Mouse (Mus musculus) stomach, postnatal 0 days (tissue): ENCODE data around the gene Gfpt2. TPM values are rescaled to one million over a fixed set of nuclear protein-coding genes. Genes with fewer than 3 reads are reported as not detected.

Source experiments
- ATAC-seq: fragments of 200-750 bp; cut with Nextera tagmentation; 2 replicates; pipeline ENCODE4 v1.8.0; 2017; ENCODE audit not compliant: low FRiP score, low TSS enrichment
- DNase-seq: peaks from one replicate; pipeline ENCODE4 v3.0.0-alpha.2; 2016; ENCODE audit warnings: low spot score
- H3K27ac ChIP-seq: fragments of 300-500 bp; sonication (generic); replicated peaks from 2 replicates; pipeline ENCODE4 v1.5.1; 2014; ENCODE audit warnings: mild to moderate bottlenecking, control low read depth
- H3K27me3 ChIP-seq: fragments of 300-500 bp; sonication (generic); 2 replicates; pipeline ENCODE4 v1.6.1; 2014; ENCODE audit warnings: low read length; ENCODE audit not compliant: control insufficient read depth, insufficient read depth
- H3K36me3 ChIP-seq: fragments of 300-500 bp; sonication (generic); 2 replicates; pipeline ENCODE4 v1.6.1; 2014; ENCODE audit warnings: low read length, mixed read lengths; ENCODE audit not compliant: control insufficient read depth, insufficient read depth
- H3K4me1 ChIP-seq: fragments of 300-500 bp; sonication (generic); replicated peaks from 2 replicates; pipeline ENCODE4 v1.6.1; 2014; ENCODE audit warnings: antibody characterized with exemption; ENCODE audit not compliant: control insufficient read depth, insufficient read depth
- H3K4me2 ChIP-seq: fragments of 300-500 bp; sonication (generic); replicated peaks from 2 replicates; pipeline ENCODE4 v1.6.1; 2014; ENCODE audit warnings: low read depth, mild to moderate bottlenecking, control low read depth, moderate library complexity
- H3K4me3 ChIP-seq: fragments of 300-500 bp; sonication (generic); 2 replicates; pipeline ENCODE4 v1.5.1; 2014; ENCODE audit warnings: low read depth, low read length, control low read depth
- H3K9ac ChIP-seq: fragments of 300-500 bp; sonication (generic); 2 replicates; pipeline ENCODE4 v1.6.1; 2014; ENCODE audit warnings: mild to moderate bottlenecking, low read length, control low read depth, mixed read lengths
- H3K9me3 ChIP-seq: fragments of 300-500 bp; sonication (generic); 2 replicates; pipeline ENCODE4 v1.6.1; 2016; ENCODE audit warnings: low read length; ENCODE audit not compliant: control insufficient read depth
- CTCF ChIP-seq: IDR thresholded peaks from 2 replicates; pipeline ENCODE4 v1.5.1; 2016; ENCODE audit warnings: antibody characterized with exemption, low read depth, mild to moderate bottlenecking, moderate library complexity
- EP300 ChIP-seq: optimal IDR thresholded peaks from 2 replicates; pipeline ENCODE3; 2016; ENCODE audit warnings: antibody characterized with exemption
- WGBS: fragments of 180-500 bp; shearing (Covaris S2); extraction: QIAGEN DNeasy Blood & Tissue Kit; methylation state at CpG from one replicate; pipeline ENCODE4 v1.1.7; 2014; 5-methylcytosine and 5-hydroxymethylcytosine counted together
- polyA plus RNA-seq: library from polyadenylated mRNA; unstranded; fragments of >200 nt; fragmentation: Nextera tagmentation; extraction: Ambion mirVana; gene quantifications from 2 replicates; pipeline ENCODE4 v1.2.1, GENCODE M21; 2015

Gfpt2 gene
- polyA plus RNA-seq, 1 experiment from 2014 or later = 2.8 TPM

DNA sequence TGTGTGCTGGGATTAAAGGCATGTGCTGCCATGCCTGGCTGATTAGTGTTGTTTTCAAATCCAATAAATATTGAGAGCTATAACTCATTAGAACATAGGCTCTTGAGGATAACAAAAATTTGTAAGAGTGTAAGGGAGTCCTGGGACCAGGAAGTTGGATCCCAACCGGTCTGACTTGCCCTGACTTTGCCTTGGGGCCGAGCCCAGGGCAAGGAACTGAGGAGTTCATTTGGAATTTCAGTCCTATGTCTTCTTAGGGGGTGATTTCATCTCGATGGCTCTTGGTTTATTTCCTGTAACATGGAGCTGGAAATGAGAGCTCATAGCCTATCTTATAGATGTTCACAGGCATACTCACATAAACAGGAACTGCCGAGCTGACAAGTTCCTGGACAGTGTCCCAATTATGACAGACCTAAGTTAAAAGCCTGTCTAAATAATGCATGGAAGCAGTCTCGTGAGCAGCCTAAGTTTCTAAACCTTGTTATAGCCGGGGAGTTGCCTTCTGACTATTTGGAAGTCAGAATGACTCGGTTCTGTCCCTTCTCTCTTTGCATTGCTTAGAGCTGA, 35.3 kb downstream of the Gfpt2 start:
- Histone ChIP-seq H3K9me3 (no peaks in the 10 kb centered on the region), H3K27me3 (no peaks in the 10 kb centered on the region), H3K36me3 (no peaks in the 10 kb centered on the region), H3K27ac (peak overlapping the region; percentile 61), H3K9ac (no peak overlapping the region), H3K4me2 (no peak overlapping the region), H3K4me1 (peaks cover 3% of the 10 kb centered on the region; the same call in 1 of the 2 replicates), H3K4me3 (no peak overlapping the region)
- TF ChIP-seq CTCF (no peak), EP300 (no peak)
- ATAC-seq (0 out of 2 replicates have a peak, but pooled peaks have one; percentile 36), DNase-seq (no peak)
- WGBS = 32% methylated on average over 7 of the region's 7 CpGs

DNA sequence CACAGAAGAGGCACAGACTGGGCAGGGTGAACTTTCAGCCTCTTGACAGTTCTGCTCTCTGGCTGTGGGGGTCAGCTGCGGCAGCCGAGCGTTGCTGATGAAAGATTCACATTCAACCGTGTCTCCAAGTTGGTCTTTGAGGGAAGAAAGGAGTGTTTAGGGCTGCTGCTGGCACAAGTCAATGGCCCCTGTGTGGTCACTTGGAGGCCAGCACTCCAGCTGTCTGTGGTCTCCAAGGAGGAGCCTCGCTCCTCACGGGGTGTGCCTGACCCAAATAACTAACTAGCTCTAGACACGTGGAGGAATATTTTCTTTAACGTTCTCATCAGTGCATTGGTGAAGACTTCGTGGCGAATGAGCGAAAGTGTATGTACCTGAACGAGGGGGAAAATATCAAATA, 38.0 kb downstream of the Gfpt2 start:
- no peak for DNase-seq
- Histone ChIP-seq H3K4me1 (peaks cover 3% of the 10 kb centered on the region; the same call in 1 of the 2 replicates), H3K27ac (no peak overlapping the region), H3K36me3 (no peaks in the 10 kb centered on the region), H3K9me3 (no peaks in the 10 kb centered on the region), H3K4me3 (no peak overlapping the region), H3K27me3 (no peaks in the 10 kb centered on the region), H3K9ac (no peak overlapping the region), H3K4me2 (no peak overlapping the region)
- 89% methylated on average over 12 of the region's 12 CpGs for WGBS
- no peak for TF ChIP-seq CTCF
- TF ChIP-seq EP300 = no peak
- ATAC-seq = no peak

DNA sequence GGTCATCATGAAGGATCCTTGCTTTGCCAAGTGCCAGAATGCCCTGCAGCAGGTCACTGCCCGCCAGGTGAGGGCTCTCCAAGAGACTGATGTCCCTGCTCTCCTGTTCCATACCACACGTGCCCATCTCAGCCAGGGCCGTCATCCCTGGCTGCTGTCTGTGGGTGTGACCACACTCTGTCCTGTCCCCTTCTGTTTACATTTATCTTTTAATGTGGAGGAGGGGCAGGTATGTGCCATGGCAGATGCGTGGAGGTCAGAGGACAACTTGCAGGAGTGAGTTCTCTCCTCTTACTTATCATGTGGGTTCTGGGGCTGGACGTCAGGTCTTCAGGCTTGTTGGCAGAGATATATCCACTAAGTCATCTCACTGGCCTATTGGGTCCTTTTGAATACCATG, 39.0 kb downstream of the Gfpt2 start:
- Histone ChIP-seq H3K9ac (no peak overlapping the region), H3K4me3 (no peak overlapping the region), H3K4me1 (peaks cover 3% of the 10 kb centered on the region; the same call in 1 of the 2 replicates), H3K27ac (no peak overlapping the region), H3K36me3 (no peaks in the 10 kb centered on the region), H3K9me3 (no peaks in the 10 kb centered on the region), H3K27me3 (no peaks in the 10 kb centered on the region), H3K4me2 (no peak overlapping the region)
- WGBS = 80% methylated on average over 5 of the region's 5 CpGs
- DNase-seq (no peak), ATAC-seq (no peak)
- TF ChIP-seq CTCF = no peak
- no peak for TF ChIP-seq EP300

DNA sequence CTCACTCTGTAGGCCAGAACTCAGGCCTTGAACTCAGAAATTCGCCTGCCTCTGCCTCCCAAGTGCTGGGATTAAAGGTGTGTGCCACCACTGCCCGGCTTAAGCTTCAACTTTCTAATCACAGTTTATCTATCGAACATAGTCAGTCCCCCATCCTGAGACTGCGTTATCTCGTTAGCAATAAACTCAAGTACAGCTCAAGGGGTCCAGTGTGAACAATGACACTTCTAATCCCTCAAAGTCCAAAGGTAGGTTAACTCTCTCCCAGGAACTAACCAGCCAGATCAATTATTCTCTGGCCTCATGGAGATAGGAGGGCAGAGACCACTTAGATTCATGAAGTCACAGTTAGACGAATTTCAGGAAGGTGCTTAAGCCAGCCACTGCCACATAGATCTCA, 40.3 kb downstream of the Gfpt2 start:
- no peak overlapping the region for H3K4me2 ChIP-seq
- ATAC-seq = no peak
- H3K9me3 ChIP-seq = no peaks in the 10 kb centered on the region
- no peak for TF ChIP-seq EP300
- TF ChIP-seq CTCF = no peak
- H3K4me1 ChIP-seq = peaks cover 1% of the 10 kb centered on the region; the same call in 1 of the 2 replicates
- H3K27me3 ChIP-seq = no peaks in the 10 kb centered on the region
- no peak overlapping the region for H3K27ac ChIP-seq
- no peak overlapping the region for H3K9ac ChIP-seq
- no peak overlapping the region for H3K4me3 ChIP-seq
- no peaks in the 10 kb centered on the region for H3K36me3 ChIP-seq
- WGBS = 90% methylated on average over 6 of the region's 6 CpGs
- DNase-seq = no peak

DNA sequence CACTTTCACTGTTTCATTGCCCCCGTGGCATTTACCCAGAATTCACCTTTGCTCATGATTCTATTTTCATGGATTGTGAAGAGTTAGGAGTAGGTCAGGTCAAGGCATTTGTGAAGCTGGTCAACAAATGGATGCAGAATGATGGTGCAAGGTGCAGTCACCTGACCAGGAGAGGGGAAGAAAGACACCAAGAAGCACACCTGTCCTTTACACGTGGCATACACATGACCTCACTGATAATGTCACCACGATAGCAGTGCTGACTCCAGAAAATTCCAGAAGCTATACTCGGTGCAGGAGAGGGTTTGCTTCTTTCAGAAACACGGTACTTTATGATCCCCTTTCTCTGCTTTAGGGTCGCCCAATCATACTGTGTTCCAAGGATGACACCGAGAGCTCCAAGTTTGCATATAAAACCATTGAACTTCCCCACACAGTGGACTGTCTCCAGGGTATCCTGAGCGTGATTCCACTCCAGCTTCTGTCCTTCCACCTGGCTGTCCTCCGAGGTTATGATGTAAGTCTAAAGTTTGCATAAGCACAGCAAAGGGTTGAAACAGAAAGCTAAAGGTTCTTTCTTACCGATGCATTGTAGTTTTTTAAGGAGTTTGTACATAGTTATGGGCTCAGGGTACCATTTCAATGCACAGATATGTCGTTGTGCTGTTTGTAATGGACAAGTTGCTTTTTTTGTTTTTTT, 41.4 kb downstream of the Gfpt2 start:
- ATAC-seq (no peak), DNase-seq (no peak)
- Histone ChIP-seq H3K4me2 (no peak overlapping the region), H3K4me1 (no peaks in the 10 kb centered on the region), H3K27ac (no peak overlapping the region), H3K27me3 (no peaks in the 10 kb centered on the region), H3K4me3 (no peak overlapping the region), H3K9ac (no peak overlapping the region), H3K36me3 (no peaks in the 10 kb centered on the region), H3K9me3 (no peaks in the 10 kb centered on the region)
- 87% methylated on average over 11 of the region's 11 CpGs for WGBS
- TF ChIP-seq EP300 (no peak), CTCF (no peak)

DNA sequence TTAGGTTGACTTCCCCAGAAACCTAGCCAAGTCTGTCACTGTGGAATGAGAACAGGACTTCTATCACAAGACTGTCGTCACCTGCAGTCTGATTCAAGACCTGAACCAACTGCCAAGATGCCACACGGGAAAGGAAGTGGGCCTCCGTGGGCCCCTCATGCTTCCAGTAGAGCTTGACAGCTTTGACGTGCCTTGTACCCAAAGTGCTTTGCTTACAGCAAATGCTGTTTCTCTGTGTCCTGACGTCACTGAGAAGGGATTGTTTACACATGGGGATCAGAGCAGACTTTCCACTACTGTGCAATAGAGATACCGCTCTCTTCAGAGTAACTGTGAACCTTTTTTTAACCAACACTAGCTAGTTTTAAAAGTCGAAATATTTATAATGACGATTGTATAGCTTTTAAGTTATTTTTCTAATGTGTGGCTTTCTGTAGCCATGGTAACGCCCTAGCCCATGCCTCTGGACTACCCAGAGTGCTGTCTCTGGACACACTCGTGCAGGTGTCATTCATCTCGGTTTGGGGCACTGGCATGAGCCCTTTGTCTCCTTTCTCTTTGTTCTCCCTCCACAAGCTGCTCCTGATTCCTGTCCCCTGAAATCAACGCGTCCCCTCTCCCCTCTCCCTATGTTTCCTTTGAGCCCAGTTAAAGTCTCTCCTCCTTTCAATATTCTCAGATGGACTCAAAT, 43.9 kb downstream of the Gfpt2 start:
- 43% methylated on average over 13 of the region's 13 CpGs for WGBS
- DNase-seq = no peak
- no peak for ATAC-seq
- Histone ChIP-seq H3K4me3 (no peak overlapping the region), H3K27me3 (no peaks in the 10 kb centered on the region), H3K9ac (no peak overlapping the region), H3K4me2 (no peak overlapping the region), H3K27ac (no peak overlapping the region), H3K9me3 (no peaks in the 10 kb centered on the region), H3K4me1 (no peaks in the 10 kb centered on the region), H3K36me3 (no peaks in the 10 kb centered on the region)
- TF ChIP-seq CTCF = no peak
- TF ChIP-seq EP300 = no peak
